Comparison of ENCODE assay signal across 8 mouse cellular contexts in genomic region chr7:29170755-29171561, GRCm38 (mm10). TPM values are rescaled to one million over a fixed set of nuclear protein-coding genes. Genes with fewer than 3 reads are reported as not detected.
DNase-seq lines count a peak whose midpoint lies in the region; ATAC-seq and TF ChIP-seq lines count a peak whose summit lies in the region.

No protein-coding gene starts in this region.

- H3K36me3 ChIP-seq in heart, embryonic 12.5 days = peaks cover 29% of the 10 kb centered on the region
- H3K36me3 ChIP-seq in limb, embryonic 12.5 days = peaks cover 40% of the 10 kb centered on the region
- peaks cover 19% of the 10 kb centered on the region for H3K36me3 ChIP-seq in midbrain, embryonic 16.5 days (ENCODE audit: control insufficient read depth, insufficient read depth, low read length)

- no peak for DNase-seq in lung, adult 2 months
- DNase-seq in lung, adult 18-20 months = no peak
- DNase-seq in brain, embryonic 14.5 days (ENCODE audit: low read depth) = peak; percentile 32
- no peak for DNase-seq in urinary bladder, postnatal 10 days (ENCODE audit: low spot score)
- no peak for DNase-seq in layer of hippocampus, postnatal 25 days (ENCODE audit: extremely low spot score in 1 of 2, low spot score in 1 of 2)

- H3K9ac ChIP-seq in heart, embryonic 12.5 days = peak overlapping the region; percentile 69
- peak overlapping the region; percentile 56 for H3K9ac ChIP-seq in limb, embryonic 12.5 days (replicated peaks)
- peak overlapping the region; percentile 36; the same call in 1 of the 2 replicates for H3K9ac ChIP-seq in midbrain, embryonic 16.5 days (ENCODE audit: low read depth, low read length)

- no peak for TF ChIP-seq CTCF in lung, adult 2 months (IDR thresholded peaks at IDR 0.05; ENCODE audit: insufficient read depth, low read length)
- TF ChIP-seq CTCF in brain, embryonic 14.5 days (IDR thresholded peaks at IDR 0.05; ENCODE audit: borderline replicate concordance, extremely low read depth, insufficient read depth, insufficient read length) = no peak

- H3K27ac ChIP-seq in heart, embryonic 12.5 days (ENCODE audit: poor library complexity, severe bottlenecking) = no peak overlapping the region
- H3K27ac ChIP-seq in limb, embryonic 12.5 days = no peak overlapping the region
- no peak overlapping the region for H3K27ac ChIP-seq in midbrain, embryonic 16.5 days (ENCODE audit: low read length)

- peaks cover 18% of the 10 kb centered on the region for H3K4me1 ChIP-seq in lung, adult 2 months (ENCODE audit: control insufficient read depth, insufficient read depth, low read length)
- H3K4me1 ChIP-seq in heart, embryonic 12.5 days (replicated peaks) = peaks cover 38% of the 10 kb centered on the region
- H3K4me1 ChIP-seq in limb, embryonic 12.5 days (replicated peaks) = peaks cover 36% of the 10 kb centered on the region
- H3K4me1 ChIP-seq in midbrain, embryonic 16.5 days (ENCODE audit: control insufficient read depth, insufficient read depth, low read length) = peaks cover 22% of the 10 kb centered on the region

- peak overlapping the region; percentile 86 for H3K4me3 ChIP-seq in lung, adult 2 months (replicated peaks; ENCODE audit: extremely low read depth, low read depth, low read length)
- H3K4me3 ChIP-seq in heart, embryonic 12.5 days = peak overlapping the region; percentile 67
- peak overlapping the region; percentile 60 for H3K4me3 ChIP-seq in limb, embryonic 12.5 days (replicated peaks)
- H3K4me3 ChIP-seq in midbrain, embryonic 16.5 days (ENCODE audit: low read depth, low read length) = peak overlapping the region; percentile 75

- TF ChIP-seq POLR2A in lung, adult 2 months (IDR thresholded peaks at IDR 0.05; ENCODE audit: borderline replicate concordance, extremely low read depth, low read depth, low read length) = no peak
- no peak for TF ChIP-seq POLR2A in brain, embryonic 14.5 days (IDR thresholded peaks at IDR 0.05; ENCODE audit: borderline replicate concordance, extremely low read depth, insufficient read depth, insufficient read length, poor library complexity, severe bottlenecking)

- H3K4me2 ChIP-seq in heart, embryonic 12.5 days = peak overlapping the region; percentile 89
- H3K4me2 ChIP-seq in limb, embryonic 12.5 days = peak overlapping the region; percentile 83
- H3K4me2 ChIP-seq in midbrain, embryonic 16.5 days (ENCODE audit: low read length) = peak overlapping the region; percentile 61

- H3K27me3 ChIP-seq in heart, embryonic 12.5 days (replicated peaks) = peaks cover 56% of the 10 kb centered on the region
- peaks cover 70% of the 10 kb centered on the region for H3K27me3 ChIP-seq in limb, embryonic 12.5 days
- peaks cover 37% of the 10 kb centered on the region for H3K27me3 ChIP-seq in midbrain, embryonic 16.5 days (ENCODE audit: control insufficient read depth, insufficient read depth, low read depth, low read length)

- ATAC-seq in heart, embryonic 12.5 days (ENCODE audit: insufficient number of reproducible peaks, low FRiP score) = no peak
- no peak for ATAC-seq in limb, embryonic 12.5 days (ENCODE audit: insufficient number of reproducible peaks, insufficient read depth, low FRiP score, low TSS enrichment, low read depth)
- no peak for ATAC-seq in midbrain, embryonic 16.5 days

- WGBS in lung, adult 2 months = 2% methylated on average over 43 of the region's 43 CpGs
- WGBS in heart, embryonic 12.5 days = 2% methylated on average over 43 of the region's 43 CpGs
- 2% methylated on average over 43 of the region's 43 CpGs for WGBS in limb, embryonic 12.5 days
- under 1% methylated on average over 43 of the region's 43 CpGs for WGBS in midbrain, embryonic 16.5 days

- H3K9me3 ChIP-seq in heart, embryonic 12.5 days (replicated peaks) = no peaks in the 10 kb centered on the region
- no peaks in the 10 kb centered on the region for H3K9me3 ChIP-seq in limb, embryonic 12.5 days
- no peaks in the 10 kb centered on the region for H3K9me3 ChIP-seq in midbrain, embryonic 16.5 days (replicated peaks; ENCODE audit: control insufficient read depth, low read length, poor library complexity, severe bottlenecking)

RNA-seq across cellular contexts. Expression of gene Spred3, which starts 0.7 kb away (rescaled TPM):
- polyA plus RNA-seq in lung, adult 2 months (2012; rRNA removed) = 3.9 and 5.8 TPM in 2 replicates
- 29.0 and 35.6 TPM in 2 replicates for polyA plus RNA-seq in brain, embryonic 14.5 days (2012; rRNA removed)
- 1.6 and 2.1 TPM in 2 replicates for polyA plus RNA-seq in heart, embryonic 12.5 days (2016; fragmentation: Nextera tagmentation; extraction: Ambion mirVana)
- 5.0 and 6.6 TPM in 2 replicates for polyA plus RNA-seq in limb, embryonic 12.5 days (2016; fragmentation: Nextera tagmentation; extraction: Ambion mirVana)
- 10.7 TPM in 2 replicates for polyA plus RNA-seq in midbrain, embryonic 16.5 days (2015; fragmentation: Nextera tagmentation; extraction: Ambion mirVana)
- 10 to 100 TPM; 38.8 to 55.5 TPM for total RNA-seq in layer of hippocampus, postnatal 25 days (2021)

RNA-seq across cellular contexts. Expression of gene Ggn, which starts 0.9 kb away (rescaled TPM):
- 1.5 and 1.9 TPM in 2 replicates for polyA plus RNA-seq in lung, adult 2 months (2012; rRNA removed)
- 0.38 and 0.85 TPM in 2 replicates for polyA plus RNA-seq in brain, embryonic 14.5 days (2012; rRNA removed)
- polyA plus RNA-seq in heart, embryonic 12.5 days (2016; fragmentation: Nextera tagmentation; extraction: Ambion mirVana) = 0.21 and 0.41 TPM in 2 replicates
- polyA plus RNA-seq in limb, embryonic 12.5 days (2016; fragmentation: Nextera tagmentation; extraction: Ambion mirVana) = 0.60 and 1.1 TPM in 2 replicates
- 0.54 and 1.1 TPM in 2 replicates for polyA plus RNA-seq in midbrain, embryonic 16.5 days (2015; fragmentation: Nextera tagmentation; extraction: Ambion mirVana)
- total RNA-seq in layer of hippocampus, postnatal 25 days (2021) = 1 to 10 TPM in 1 of 2 experiments, under 1 TPM in 1; 0.86 to 1.2 TPM

RNA-seq across cellular contexts. Expression of gene Psmd8, which starts 9.5 kb away (rescaled TPM):
- polyA plus RNA-seq in lung, adult 2 months (2012; rRNA removed) = 93.5 and 165 TPM in 2 replicates
- 287 and 313 TPM in 2 replicates for polyA plus RNA-seq in brain, embryonic 14.5 days (2012; rRNA removed)
- 221 and 225 TPM in 2 replicates for polyA plus RNA-seq in heart, embryonic 12.5 days (2016; fragmentation: Nextera tagmentation; extraction: Ambion mirVana)
- 292 and 305 TPM in 2 replicates for polyA plus RNA-seq in limb, embryonic 12.5 days (2016; fragmentation: Nextera tagmentation; extraction: Ambion mirVana)
- 287 TPM in 2 replicates for polyA plus RNA-seq in midbrain, embryonic 16.5 days (2015; fragmentation: Nextera tagmentation; extraction: Ambion mirVana)
- total RNA-seq in layer of hippocampus, postnatal 25 days (2021) = 100 to 1,000 TPM; 136 to 143 TPM

RNA-seq across cellular contexts. Expression of gene Fam98c, which starts 14.9 kb away (rescaled TPM):
- polyA plus RNA-seq in lung, adult 2 months (2012; rRNA removed) = 46.0 and 47.7 TPM in 2 replicates
- polyA plus RNA-seq in brain, embryonic 14.5 days (2012; rRNA removed) = 21.1 and 28.2 TPM in 2 replicates
- polyA plus RNA-seq in heart, embryonic 12.5 days (2016; fragmentation: Nextera tagmentation; extraction: Ambion mirVana) = 13.5 TPM in 2 replicates
- polyA plus RNA-seq in limb, embryonic 12.5 days (2016; fragmentation: Nextera tagmentation; extraction: Ambion mirVana) = 14.2 and 16.4 TPM in 2 replicates
- 23.7 and 28.3 TPM in 2 replicates for polyA plus RNA-seq in midbrain, embryonic 16.5 days (2015; fragmentation: Nextera tagmentation; extraction: Ambion mirVana)
- 10 to 100 TPM; 28.9 to 30.8 TPM for total RNA-seq in layer of hippocampus, postnatal 25 days (2021)

RNA-seq across cellular contexts. Expression of gene Rasgrp4, which starts 36.3 kb away (rescaled TPM):
- polyA plus RNA-seq in lung, adult 2 months (2012; rRNA removed) = 15.0 and 19.7 TPM in 2 replicates
- polyA plus RNA-seq in brain, embryonic 14.5 days (2012; rRNA removed) = 2.7 and 3.9 TPM in 2 replicates
- polyA plus RNA-seq in heart, embryonic 12.5 days (2016; fragmentation: Nextera tagmentation; extraction: Ambion mirVana) = 0.71 and 0.95 TPM in 2 replicates
- 0.93 and 1.3 TPM in 2 replicates for polyA plus RNA-seq in limb, embryonic 12.5 days (2016; fragmentation: Nextera tagmentation; extraction: Ambion mirVana)
- polyA plus RNA-seq in midbrain, embryonic 16.5 days (2015; fragmentation: Nextera tagmentation; extraction: Ambion mirVana) = 0.83 and 1.0 TPM in 2 replicates
- under 1 TPM; 0.66 to 0.80 TPM for total RNA-seq in layer of hippocampus, postnatal 25 days (2021)
